Mouse (Mus musculus): Measurements from ENCODE around the gene Chrnb2.

GRCm38 (mm10) chr3:89770425-89771002 lies 6.1 kb upstream of the Chrnb2 start:
- no peak for TF ChIP-seq CHD2 (IDR thresholded peaks at IDR 0.05; ENCODE audit: low read length)
- no peak for TF ChIP-seq MAFK (IDR thresholded peaks at IDR 0.05; ENCODE audit: insufficient replicate concordance, low read length)
- no peak for TF ChIP-seq ZMIZ1 (IDR thresholded peaks at IDR 0.05; ENCODE audit: low read depth, low read length)
- no peak for TF ChIP-seq CTCF (conservative IDR thresholded peaks at IDR 0.05 in 1 of 2, IDR thresholded peaks at IDR 0.05 in 1 of 2; ENCODE audit: low read depth in 2 of 2, low read length in 2 of 2)
- TF ChIP-seq PAX5 (IDR thresholded peaks at IDR 0.05; ENCODE audit: low read length) = no peak
- TF ChIP-seq MEF2A (IDR thresholded peaks at IDR 0.05; ENCODE audit: borderline replicate concordance, low read depth, low read length) = no peak
- TF ChIP-seq KAT2A (IDR thresholded peaks at IDR 0.05; ENCODE audit: insufficient replicate concordance, low read length) = no peak
- no peak for TF ChIP-seq HCFC1 (IDR thresholded peaks at IDR 0.05; ENCODE audit: low read depth, low read length)
- TF ChIP-seq ZNF384 (IDR thresholded peaks at IDR 0.05; ENCODE audit: low read depth, low read length) = no peak
- no peak for TF ChIP-seq JUND (conservative IDR thresholded peaks at IDR 0.05; ENCODE audit: low read depth, low read length)

Data from CH12.LX (cell line).